Mouse (Mus musculus) liver, postnatal 0 days (tissue): ENCODE data around the gene Ccdc163.

ENCODE experiments used
- CTCF ChIP-seq: sonication (generic); IDR thresholded peaks from 2 replicates; pipeline ENCODE4 v1.5.1; 2016; ENCODE audit warnings: antibody characterized with exemption, low read depth
- EP300 ChIP-seq: IDR thresholded peaks from 2 replicates; pipeline ENCODE4 v1.6.1; 2016; ENCODE audit warnings: antibody characterized with exemption, low read depth, mild to moderate bottlenecking

DNA sequence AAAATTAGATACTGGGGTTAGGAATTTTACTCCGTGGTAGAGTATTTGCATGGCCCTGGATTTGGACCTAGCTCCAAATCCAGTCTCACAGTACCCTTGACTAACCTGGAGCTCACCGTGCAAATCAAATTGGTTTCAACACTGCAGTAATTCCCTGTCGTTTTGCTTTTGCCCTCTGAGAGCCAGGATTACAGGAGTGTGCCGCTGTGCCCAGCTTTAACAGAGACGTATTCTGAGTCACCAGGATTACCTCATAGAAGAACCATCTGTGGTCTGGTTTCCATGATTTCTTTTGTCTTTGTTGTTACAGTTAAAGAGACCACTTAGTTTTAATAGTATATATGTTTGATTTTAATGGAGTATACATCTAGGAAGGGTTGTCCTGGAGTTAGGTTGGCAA is 29.2 kb upstream of the Ccdc163 start:
- TF ChIP-seq EP300 (no peak), CTCF (no peak)
